Mouse (Mus musculus) cortical plate, adult 2 months (tissue): Measurements from ENCODE around the gene Adam10.

Experiments used
- CTCF ChIP-seq: fragments of 200-500 bp; IDR thresholded peaks from 2 replicates; pipeline ENCODE4 v1.5.1; 2011; ENCODE audit warnings: mild to moderate bottlenecking, control low read depth, low read length; ENCODE audit not compliant: insufficient read depth; ENCODE audit errors: extremely low read depth
- POLR2A ChIP-seq: fragments of 200-500 bp; IDR thresholded peaks from 2 replicates; pipeline ENCODE4 v1.6.1; 2011; ENCODE audit warnings: mild to moderate bottlenecking, low read length, control low read depth; ENCODE audit not compliant: insufficient read depth; ENCODE audit errors: extremely low read depth

DNA sequence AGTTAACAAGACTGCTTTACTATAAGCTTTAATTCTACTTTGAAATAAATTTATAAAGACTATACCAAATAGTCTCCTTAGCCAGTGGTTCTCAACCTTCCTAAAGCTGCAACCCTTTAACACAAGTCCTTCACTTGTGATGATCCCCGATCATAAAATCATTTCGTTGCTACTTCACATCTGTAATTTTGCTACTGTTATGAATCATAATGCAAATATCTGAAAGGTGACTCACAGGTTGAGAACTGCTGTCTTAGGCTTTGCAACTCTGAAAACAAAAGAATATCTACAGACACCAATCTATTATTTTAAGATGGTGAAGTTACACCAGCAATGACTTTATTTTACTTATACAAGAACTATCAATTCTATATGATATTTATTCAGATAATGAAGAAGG lies 42.0 kb upstream of the Adam10 start:
- no peak for TF ChIP-seq POLR2A
- TF ChIP-seq CTCF: no peak
